Mouse (Mus musculus) myocyte (in vitro differentiated cells): Measurements from ENCODE around the gene Iqsec2.

Experiments
- CEBPB ChIP-seq: IDR thresholded peaks from 2 replicates; pipeline ENCODE4 v1.6.1; 2011; ENCODE audit warnings: mild to moderate bottlenecking, moderate library complexity; ENCODE audit not compliant: poor library complexity, insufficient read depth, severe bottlenecking
- E2F4 ChIP-seq: IDR thresholded peaks from one replicate; pipeline ENCODE4 v1.6.1; 2011; ENCODE audit warnings: mild to moderate bottlenecking, control low read depth, moderate library complexity; ENCODE audit not compliant: insufficient read depth
- MAX ChIP-seq: IDR thresholded peaks from one replicate; pipeline ENCODE4 v1.6.1; 2011; ENCODE audit warnings: low read depth, mild to moderate bottlenecking, control low read depth
- MYOD1 ChIP-seq, 3 experiments: IDR thresholded peaks; one replicate each; pipeline ENCODE4 v1.6.1; 2011; ENCODE audit warnings: control low read depth in 2 of 3, low read depth in 2 of 3, mild to moderate bottlenecking in 2 of 3, moderate library complexity in 1 of 3; ENCODE audit not compliant: insufficient read length in 2 of 3, control insufficient read depth in 1 of 3
- MYOG ChIP-seq, 3 experiments: IDR thresholded peaks; one replicate each; pipeline ENCODE4 v1.6.1; 2011; ENCODE audit warnings: control low read depth in 2 of 3, low read depth in 2 of 3, mild to moderate bottlenecking in 2 of 3; ENCODE audit not compliant: insufficient read length in 2 of 3, control insufficient read depth in 1 of 3, insufficient read depth in 1 of 3
- POLR2A ChIP-seq: IDR thresholded peaks from one replicate; pipeline ENCODE4 v1.6.1; 2011; ENCODE audit warnings: low read depth, mild to moderate bottlenecking, control low read depth, moderate library complexity; ENCODE audit not compliant: insufficient read length
- POLR2AphosphoS2 ChIP-seq: IDR thresholded peaks from one replicate; pipeline ENCODE4 v1.6.1; 2011; ENCODE audit warnings: low read depth, control low read depth; ENCODE audit not compliant: insufficient read length
- REST ChIP-seq: IDR thresholded peaks from one replicate; pipeline ENCODE4 v1.6.1; 2011; ENCODE audit warnings: mild to moderate bottlenecking, control low read depth, moderate library complexity; ENCODE audit not compliant: insufficient read depth, insufficient read length
- SRF ChIP-seq: IDR thresholded peaks from one replicate; pipeline ENCODE4 v1.6.1; 2011; ENCODE audit warnings: low read depth; ENCODE audit not compliant: control insufficient read depth, insufficient read length
- TCF12 ChIP-seq: IDR thresholded peaks from one replicate; pipeline ENCODE4 v1.6.1; 2011; ENCODE audit warnings: mild to moderate bottlenecking, control low read depth; ENCODE audit not compliant: poor library complexity, insufficient read depth, severe bottlenecking
- TCF3 ChIP-seq: IDR thresholded peaks from one replicate; pipeline ENCODE4 v1.6.1; 2011; ENCODE audit warnings: low read depth, control low read depth; ENCODE audit not compliant: insufficient read length
- USF1 ChIP-seq: IDR thresholded peaks from one replicate; pipeline ENCODE4 v1.6.1; 2011; ENCODE audit warnings: low read depth, mild to moderate bottlenecking, control low read depth, moderate library complexity

GRCm38 (mm10) chrX:152151709-152152108 is 7.6 kb downstream of the Iqsec2 start:
- TF ChIP-seq POLR2A (no peak), POLR2AphosphoS2 (no peak), MYOD1 (IDR thresholded peaks at IDR 0.05; ENCODE audit: control insufficient read depth in 1 of 3, insufficient read length in 2 of 3, low read depth in 2 of 3) (no peak), USF1 (no peak), SRF (no peak), E2F4 (no peak), TCF12 (no peak), TCF3 (no peak), MYOG (IDR thresholded peaks at IDR 0.05; ENCODE audit: control insufficient read depth in 1 of 3, insufficient read depth in 1 of 3, insufficient read length in 2 of 3, low read depth in 2 of 3) (no peak), CEBPB (no peak), MAX (no peak), REST (no peak)
